Mouse (Mus musculus): ENCODE results near the gene Appbp2. TPM values are rescaled to one million over a fixed set of nuclear protein-coding genes. Genes with fewer than 3 reads are reported as not detected.
A peak's percentile ranks its signal among the peaks of the same experiment; 100 is the strongest.
"Not testable (repeated sequence)": the region's sequence is repeated elsewhere in the genome, so short reads cannot be mapped to it uniquely, and the experiment has no call there.

Gene Appbp2
- polyA plus RNA-seq, 1 experiment from 2014 or later, result 38.9 TPM

DNA sequence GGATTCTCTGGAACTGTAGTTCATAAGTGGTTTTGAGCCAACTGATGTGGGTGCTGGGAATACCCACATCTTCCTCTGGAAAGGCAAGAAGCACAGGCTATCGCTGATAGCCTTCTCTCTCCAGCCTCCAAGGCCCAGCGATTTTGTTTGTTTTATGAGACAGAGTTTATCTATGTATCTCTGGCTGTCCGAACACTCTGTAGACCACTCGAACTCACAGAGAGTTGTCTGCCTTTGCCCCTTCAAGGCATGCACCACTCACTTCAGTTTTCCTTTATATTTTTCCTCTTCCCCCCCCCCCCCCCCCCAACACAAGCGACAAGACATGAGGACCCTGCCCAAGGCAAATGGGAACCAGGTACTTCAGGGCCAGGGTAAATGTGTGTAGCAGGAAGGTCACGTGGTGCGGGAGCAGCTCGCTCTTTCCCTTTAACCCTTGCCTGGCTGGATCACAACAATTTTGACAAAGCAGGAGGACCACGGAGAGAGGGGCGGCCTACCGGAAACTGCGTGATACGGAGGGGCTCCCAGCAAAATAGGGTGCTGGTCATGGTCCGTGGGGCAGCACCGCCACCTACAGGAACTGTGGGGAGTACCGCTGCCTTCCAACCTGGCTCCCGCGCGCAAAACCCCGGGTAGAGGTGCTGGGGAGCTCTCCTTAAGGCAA is 52.2 kb downstream of the Appbp2 start:
- Histone ChIP-seq H3K9ac (ENCODE audit: low read length) (peak overlapping the region; percentile 65), H3K9me3 (ENCODE audit: control insufficient read depth, low read length) (no peaks in the 10 kb centered on the region), H3K27ac (ENCODE audit: low read length) (no peak overlapping the region), H3K4me2 (ENCODE audit: low read depth, low read length) (peak overlapping the region; percentile 81), H3K36me3 (ENCODE audit: control insufficient read depth, insufficient read depth, low read length) (no peaks in the 10 kb centered on the region), H3K4me1 (replicated peaks; ENCODE audit: control insufficient read depth, insufficient read depth, low read length) (peaks cover 3% of the 10 kb centered on the region), H3K27me3 (ENCODE audit: control insufficient read depth, insufficient read depth, low read depth, low read length) (no peaks in the 10 kb centered on the region), H3K4me3 (ENCODE audit: low read length) (peak overlapping the region; percentile 52)
- peak; percentile 90 for ATAC-seq (ENCODE audit: low read depth)
- under 1% methylated on average over 19 of the region's 20 CpGs for WGBS

- H3K9ac ChIP-seq (ENCODE audit: low read length), result no peak overlapping the region
- no peaks in the 10 kb centered on the region for H3K36me3 ChIP-seq (ENCODE audit: control insufficient read depth, insufficient read depth, low read length)
- WGBS, result 80% methylated on average over 4 of the region's 4 CpGs
Measured at GRCm38 (mm10) chr11:85178413-85178812, 56.5 kb downstream of the Appbp2 start.

DNA sequence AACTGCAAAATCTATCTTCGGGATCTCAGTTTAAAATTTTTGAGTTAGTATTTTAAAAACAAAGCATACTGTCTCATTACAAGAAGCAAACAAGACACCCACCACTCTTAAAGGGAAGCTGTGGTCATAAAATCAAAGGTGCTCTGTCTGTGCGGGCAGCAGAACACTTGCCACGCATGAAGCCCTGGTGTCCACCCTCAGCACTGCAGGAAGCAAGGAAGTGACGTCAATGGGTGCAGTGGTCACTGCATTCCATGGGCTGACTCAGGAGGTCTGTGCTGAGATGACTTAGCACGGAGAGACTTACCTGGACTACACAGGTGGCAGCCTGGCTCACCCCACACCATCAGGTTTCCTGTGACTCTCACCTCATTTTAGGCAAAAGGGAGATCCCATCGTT is 57.2 kb downstream of the Appbp2 start:
- 73% methylated on average over 6 of the region's 6 CpGs for WGBS
- no peak for ATAC-seq (ENCODE audit: low read depth)
- H3K9ac ChIP-seq (ENCODE audit: low read length), result no peak overlapping the region

More at GRCm38 (mm10) chr11:85178413-85178812, 56.5 kb downstream of the Appbp2 start:
- ATAC-seq (ENCODE audit: low read depth), result no peak
- no peaks in the 10 kb centered on the region for H3K9me3 ChIP-seq (ENCODE audit: control insufficient read depth, low read length)
- no peak overlapping the region for H3K4me2 ChIP-seq (ENCODE audit: low read depth, low read length)
- H3K4me1 ChIP-seq (replicated peaks; ENCODE audit: control insufficient read depth, insufficient read depth, low read length), result peaks cover 3% of the 10 kb centered on the region
- no peak overlapping the region for H3K27ac ChIP-seq (ENCODE audit: low read length)
- no peaks in the 10 kb centered on the region for H3K27me3 ChIP-seq (ENCODE audit: control insufficient read depth, insufficient read depth, low read depth, low read length)
- H3K4me3 ChIP-seq (ENCODE audit: low read length), result no peak overlapping the region

GRCm38 (mm10) chr11:85175941-85176340 is 59.0 kb downstream of the Appbp2 start:
- no peak for ATAC-seq (ENCODE audit: low read depth)
- Histone ChIP-seq H3K4me2 (ENCODE audit: low read depth, low read length) (no peak overlapping the region), H3K9me3 (ENCODE audit: control insufficient read depth, low read length) (no peaks in the 10 kb centered on the region), H3K9ac (ENCODE audit: low read length) (no peak overlapping the region), H3K36me3 (ENCODE audit: control insufficient read depth, insufficient read depth, low read length) (no peaks in the 10 kb centered on the region), H3K4me3 (ENCODE audit: low read length) (no peak overlapping the region), H3K27me3 (ENCODE audit: control insufficient read depth, insufficient read depth, low read depth, low read length) (no peaks in the 10 kb centered on the region), H3K27ac (ENCODE audit: low read length) (no peak overlapping the region), H3K4me1 (replicated peaks; ENCODE audit: control insufficient read depth, insufficient read depth, low read length) (peaks cover under 1% of the 10 kb centered on the region; the same call in 1 of the 2 replicates)
- 72% methylated on average over 3 of the region's 3 CpGs for WGBS

More for the DNA sequence above, 57.2 kb downstream of the Appbp2 start:
- no peaks in the 10 kb centered on the region for H3K27me3 ChIP-seq (ENCODE audit: control insufficient read depth, insufficient read depth, low read depth, low read length)
- H3K36me3 ChIP-seq (ENCODE audit: control insufficient read depth, insufficient read depth, low read length), result no peaks in the 10 kb centered on the region
- no peaks in the 10 kb centered on the region for H3K9me3 ChIP-seq (ENCODE audit: control insufficient read depth, low read length)
- no peak overlapping the region for H3K27ac ChIP-seq (ENCODE audit: low read length)
- no peak overlapping the region for H3K4me2 ChIP-seq (ENCODE audit: low read depth, low read length)
- no peaks in the 10 kb centered on the region; the same call in 1 of the 2 replicates for H3K4me1 ChIP-seq (replicated peaks; ENCODE audit: control insufficient read depth, insufficient read depth, low read length)
- no peak overlapping the region for H3K4me3 ChIP-seq (ENCODE audit: low read length)

- Histone ChIP-seq H3K36me3 (ENCODE audit: control insufficient read depth, insufficient read depth, low read length) (no peaks in the 10 kb centered on the region), H3K4me2 (ENCODE audit: low read depth, low read length) (peak overlapping the region; percentile 70), H3K27me3 (ENCODE audit: control insufficient read depth, insufficient read depth, low read depth, low read length) (no peaks in the 10 kb centered on the region), H3K27ac (ENCODE audit: low read length) (peak overlapping the region; percentile 61; the same call in 1 of the 2 replicates), H3K9me3 (ENCODE audit: control insufficient read depth, low read length) (no peaks in the 10 kb centered on the region), H3K4me1 (replicated peaks; ENCODE audit: control insufficient read depth, insufficient read depth, low read length) (peaks cover 8% of the 10 kb centered on the region; the same call in 1 of the 2 replicates), H3K9ac (ENCODE audit: low read length) (peak overlapping the region; percentile 49; the same call in 1 of the 2 replicates), H3K4me3 (ENCODE audit: low read length) (no peak overlapping the region)
- WGBS, result 21% methylated on average over 2 of the region's 2 CpGs
- peak; percentile 64 for ATAC-seq (ENCODE audit: low read depth)
Measured at GRCm38 (mm10) chr11:85170833-85171232, 64.1 kb downstream of the Appbp2 start.

DNA sequence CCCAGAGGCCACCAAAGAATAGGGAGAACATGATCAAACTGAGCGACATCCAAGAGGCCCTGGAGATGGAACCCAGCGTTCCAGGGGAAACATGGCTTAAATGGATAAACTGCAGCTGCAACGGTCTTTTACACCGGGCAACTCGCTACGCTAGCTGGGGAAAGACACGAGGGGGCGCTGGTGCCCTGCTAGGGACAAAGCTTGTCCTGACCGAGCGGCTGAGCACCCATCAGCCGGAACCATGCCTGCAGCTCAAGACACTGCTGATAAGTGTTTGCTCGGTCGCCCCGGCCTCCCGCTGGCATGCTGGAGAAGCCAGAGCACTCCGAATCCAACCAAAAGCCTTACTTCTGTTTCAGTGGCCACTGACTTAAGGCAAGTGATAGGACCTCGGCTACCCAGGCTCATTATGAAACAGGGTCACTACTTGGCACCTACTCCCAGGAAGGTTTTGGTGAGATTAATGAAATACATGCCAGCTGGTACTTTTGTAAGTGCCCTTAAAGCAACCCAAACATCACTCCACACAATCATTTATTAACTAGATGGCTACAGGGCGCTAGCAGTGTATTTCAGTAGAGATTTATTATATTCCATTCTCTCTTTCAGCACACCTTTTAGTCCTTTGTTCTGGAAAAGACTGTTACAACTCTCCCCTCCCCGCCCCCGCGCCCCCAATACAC is 64.7 kb downstream of the Appbp2 start, which contains the start of gene 1700125H20Rik:
Gene 1700125H20Rik, plus strand, starts transcription at position 347 of the 683 bp plus-strand sequence.
- peak within 1 kb of the TSS; percentile 70 for H3K4me2 ChIP-seq (ENCODE audit: low read depth, low read length)
- ATAC-seq (ENCODE audit: low read depth), result peak; percentile 96
- H3K36me3 ChIP-seq (ENCODE audit: control insufficient read depth, insufficient read depth, low read length), result no peaks in the 10 kb centered on the region
- H3K4me3 ChIP-seq (ENCODE audit: low read length), result peak within 1 kb of the TSS; percentile 42
- WGBS, result 11% methylated on average over 21 of the region's 21 CpGs
- H3K4me1 ChIP-seq (replicated peaks; ENCODE audit: control insufficient read depth, insufficient read depth, low read length), result peaks cover 8% of the 10 kb centered on the region; the same call in 1 of the 2 replicates
- no peaks in the 10 kb centered on the region for H3K27me3 ChIP-seq (ENCODE audit: control insufficient read depth, insufficient read depth, low read depth, low read length)
- H3K9ac ChIP-seq (ENCODE audit: low read length), result peak within 1 kb of the TSS; percentile 49; the same call in 1 of the 2 replicates
- peak within 1 kb of the TSS; percentile 61 for H3K27ac ChIP-seq (ENCODE audit: low read length)
- H3K9me3 ChIP-seq (ENCODE audit: control insufficient read depth, low read length), result no peaks in the 10 kb centered on the region

- whole genome bisulfite sequencing, result 44% methylated on average over 1 of the region's 1 CpGs
Measured at GRCm38 (mm10) chr11:85167503-85167902, 67.4 kb downstream of the Appbp2 start.

DNA sequence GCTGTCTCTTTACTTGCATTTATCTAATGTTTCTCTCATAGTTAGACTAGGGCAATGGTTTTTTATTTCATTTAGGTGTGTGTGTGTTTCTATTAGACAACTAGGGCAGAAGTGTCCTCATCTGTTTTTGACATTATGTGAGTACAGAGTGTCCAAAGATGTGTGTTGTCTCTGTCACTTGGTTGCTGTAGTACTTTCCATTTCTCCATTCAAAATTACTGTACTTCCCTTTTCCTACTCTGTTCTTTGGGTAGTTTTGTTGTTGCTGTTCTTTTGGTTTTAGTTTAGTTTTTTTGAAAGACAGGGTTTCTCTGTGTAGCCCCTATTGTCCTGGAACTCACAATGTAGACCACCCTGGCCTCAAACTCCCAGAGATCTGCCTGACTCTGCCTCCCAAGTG is 70.6 kb downstream of the Appbp2 start:
- Histone ChIP-seq H3K36me3 (ENCODE audit: control insufficient read depth, insufficient read depth, low read length) (no peaks in the 10 kb centered on the region), H3K4me1 (replicated peaks; ENCODE audit: control insufficient read depth, insufficient read depth, low read length) (no peaks in the 10 kb centered on the region), H3K27ac (ENCODE audit: low read length) (no peak overlapping the region), H3K4me2 (ENCODE audit: low read depth, low read length) (no peak overlapping the region), H3K27me3 (ENCODE audit: control insufficient read depth, insufficient read depth, low read depth, low read length) (no peaks in the 10 kb centered on the region), H3K9me3 (ENCODE audit: control insufficient read depth, low read length) (no peaks in the 10 kb centered on the region), H3K9ac (ENCODE audit: low read length) (no peak overlapping the region), H3K4me3 (ENCODE audit: low read length) (no peak overlapping the region)
- ATAC-seq (ENCODE audit: low read depth), result no peak

More at GRCm38 (mm10) chr11:85167503-85167902, 67.4 kb downstream of the Appbp2 start:
- ATAC-seq (ENCODE audit: low read depth), result no peak
- Histone ChIP-seq H3K4me3 (ENCODE audit: low read length) (no peak overlapping the region), H3K9ac (ENCODE audit: low read length) (no peak overlapping the region), H3K27ac (ENCODE audit: low read length) (no peak overlapping the region), H3K27me3 (ENCODE audit: control insufficient read depth, insufficient read depth, low read depth, low read length) (no peaks in the 10 kb centered on the region), H3K4me1 (replicated peaks; ENCODE audit: control insufficient read depth, insufficient read depth, low read length) (peaks cover 8% of the 10 kb centered on the region; the same call in 1 of the 2 replicates), H3K36me3 (ENCODE audit: control insufficient read depth, insufficient read depth, low read length) (no peaks in the 10 kb centered on the region), H3K9me3 (ENCODE audit: control insufficient read depth, low read length) (no peaks in the 10 kb centered on the region), H3K4me2 (ENCODE audit: low read depth, low read length) (no peak overlapping the region)

DNA sequence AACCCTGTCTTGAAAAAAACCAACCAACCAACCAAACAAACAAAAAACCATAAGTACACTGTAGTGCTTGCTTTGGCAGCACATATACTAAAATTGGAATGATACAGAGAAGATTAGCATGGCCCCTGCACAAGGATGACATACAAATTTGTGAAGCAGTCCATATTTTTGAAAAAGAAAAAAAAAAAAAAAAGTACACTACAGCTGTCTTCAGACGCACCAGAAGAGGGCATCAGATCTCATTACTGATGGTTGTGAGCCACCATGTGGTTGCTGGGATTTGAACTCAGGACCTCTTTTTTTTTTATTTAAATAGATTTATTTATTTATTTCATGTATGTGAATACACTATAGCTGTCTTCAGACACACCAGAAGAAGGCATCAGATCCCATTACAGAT is 71.9 kb downstream of the Appbp2 start:
- H3K4me1 ChIP-seq (replicated peaks; ENCODE audit: control insufficient read depth, insufficient read depth, low read length); H3K36me3 ChIP-seq (ENCODE audit: control insufficient read depth, insufficient read depth, low read length); H3K4me3 ChIP-seq (ENCODE audit: low read length); H3K4me2 ChIP-seq (ENCODE audit: low read depth, low read length); H3K9me3 ChIP-seq (ENCODE audit: control insufficient read depth, low read length); H3K27me3 ChIP-seq (ENCODE audit: control insufficient read depth, insufficient read depth, low read depth, low read length); H3K27ac ChIP-seq (ENCODE audit: low read length); ATAC-seq (ENCODE audit: low read depth); H3K9ac ChIP-seq (ENCODE audit: low read length): not testable (repeated sequence)
- 78% methylated on average over 1 of the region's 1 CpGs for WGBS
